Mouse (Mus musculus): Measurements from ENCODE around the gene Eif1. TPM values are rescaled to one million over a fixed set of nuclear protein-coding genes. Genes with fewer than 3 reads are reported as not detected.

Eif1 gene
- polyA plus RNA-seq, 1 experiment from 2014 or later, result 1,744 TPM

DNA sequence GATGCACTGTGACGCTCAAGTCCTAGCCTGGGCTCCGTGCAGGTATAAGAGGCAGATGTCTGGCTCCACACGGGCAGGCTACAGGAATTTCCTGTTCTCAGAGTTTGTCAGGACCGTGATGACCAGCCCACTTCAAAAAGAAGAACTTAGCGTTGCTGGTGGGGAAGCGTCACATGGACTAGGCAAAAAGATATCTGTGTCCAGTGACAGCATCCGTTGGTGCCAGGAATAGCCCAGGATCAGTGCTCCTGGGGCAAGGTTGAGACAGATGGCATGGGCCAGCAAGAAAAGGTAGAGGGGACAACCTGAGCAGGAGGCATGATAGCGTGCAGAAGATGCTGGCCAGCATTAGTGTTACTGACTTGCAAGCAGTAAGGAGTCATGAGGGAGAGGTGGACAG lies 50.1 kb downstream of the Eif1 start:
- Histone ChIP-seq H3K36me3 (ENCODE audit: control insufficient read depth, insufficient read depth, low read length) (peaks cover 41% of the 10 kb centered on the region), H3K4me2 (replicated peaks; ENCODE audit: low read depth, low read length) (no peak overlapping the region), H3K9me3 (ENCODE audit: control insufficient read depth, low read length) (no peaks in the 10 kb centered on the region), H3K4me3 (ENCODE audit: low read length) (no peak overlapping the region), H3K27me3 (ENCODE audit: control insufficient read depth, insufficient read depth, low read length) (no peaks in the 10 kb centered on the region), H3K9ac (ENCODE audit: low read depth, low read length) (no peak overlapping the region), H3K27ac (ENCODE audit: low read depth, low read length) (no peak overlapping the region), H3K4me1 (ENCODE audit: control insufficient read depth, insufficient read depth, low read length) (no peaks in the 10 kb centered on the region)
- 71% methylated on average over 8 of the region's 8 CpGs for WGBS
- ATAC-seq (ENCODE audit: low FRiP score, low TSS enrichment), result no peak

Other genes starting within 250 kb of the Eif1 start
- gene Krt32, start 231.7 kb upstream of the Eif1 start, polyA plus RNA-seq (2014; fragmentation: Nextera tagmentation; extraction: Ambion mirVana), result not detected in 2 replicates
- not detected in 2 replicates for gene Krt35, start 223.6 kb upstream of the Eif1 start, polyA plus RNA-seq (2014; fragmentation: Nextera tagmentation; extraction: Ambion mirVana)
- 1.4 and 1.5 TPM in 2 replicates for gene Krt36, start 214.3 kb upstream of the Eif1 start, polyA plus RNA-seq (2014; fragmentation: Nextera tagmentation; extraction: Ambion mirVana)
- gene Krt13, start 198.3 kb upstream of the Eif1 start, polyA plus RNA-seq (2014; fragmentation: Nextera tagmentation; extraction: Ambion mirVana), result not detected in 2 replicates
- gene Krt15, start 184.0 kb upstream of the Eif1 start, polyA plus RNA-seq (2014; fragmentation: Nextera tagmentation; extraction: Ambion mirVana), result 0.96 and 1.2 TPM in 2 replicates
- 24.2 and 31.4 TPM in 2 replicates for gene Krt19, start 171.2 kb upstream of the Eif1 start, polyA plus RNA-seq (2014; fragmentation: Nextera tagmentation; extraction: Ambion mirVana)
- not detected in 2 replicates for gene Krt9, start 126.6 kb upstream of the Eif1 start, polyA plus RNA-seq (2014; fragmentation: Nextera tagmentation; extraction: Ambion mirVana)
- gene Krt14, start 112.3 kb upstream of the Eif1 start, polyA plus RNA-seq (2014; fragmentation: Nextera tagmentation; extraction: Ambion mirVana), result not detected in 2 replicates
- not detected in 2 replicates for gene Krt16, start 71.0 kb upstream of the Eif1 start, polyA plus RNA-seq (2014; fragmentation: Nextera tagmentation; extraction: Ambion mirVana)
- gene Krt17, start 58.9 kb upstream of the Eif1 start, polyA plus RNA-seq (2014; fragmentation: Nextera tagmentation; extraction: Ambion mirVana), result 0.13 and 0.14 TPM in 2 replicates
- not detected in 2 replicates for gene Krt42, start 50.0 kb upstream of the Eif1 start, polyA plus RNA-seq (2014; fragmentation: Nextera tagmentation; extraction: Ambion mirVana)
- not detected in 2 replicates for gene Gast, start 14.5 kb downstream of the Eif1 start, polyA plus RNA-seq (2014; fragmentation: Nextera tagmentation; extraction: Ambion mirVana)
- gene Hap1, start 36.2 kb downstream of the Eif1 start, polyA plus RNA-seq (2014; fragmentation: Nextera tagmentation; extraction: Ambion mirVana), result 6.0 and 6.3 TPM in 2 replicates
- gene Jup, start 77.9 kb downstream of the Eif1 start, polyA plus RNA-seq (2014; fragmentation: Nextera tagmentation; extraction: Ambion mirVana), result 66.8 and 84.7 TPM in 2 replicates
- gene P3h4, start 95.0 kb downstream of the Eif1 start, polyA plus RNA-seq (2014; fragmentation: Nextera tagmentation; extraction: Ambion mirVana), result 59.7 and 63.3 TPM in 2 replicates
- 75.4 and 113 TPM in 2 replicates for gene Fkbp10, start 95.8 kb downstream of the Eif1 start, polyA plus RNA-seq (2014; fragmentation: Nextera tagmentation; extraction: Ambion mirVana)
- gene Nt5c3b, start 121.9 kb downstream of the Eif1 start, polyA plus RNA-seq (2014; fragmentation: Nextera tagmentation; extraction: Ambion mirVana), result 100 and 112 TPM in 2 replicates
- gene Klhl10, start 122.0 kb downstream of the Eif1 start, polyA plus RNA-seq (2014; fragmentation: Nextera tagmentation; extraction: Ambion mirVana), result 0.61 and 0.68 TPM in 2 replicates
- gene Klhl11, start 152.9 kb downstream of the Eif1 start, polyA plus RNA-seq (2014; fragmentation: Nextera tagmentation; extraction: Ambion mirVana), result 8.5 and 12.3 TPM in 2 replicates
- 70.1 and 158 TPM in 2 replicates for gene Acly, start 208.1 kb downstream of the Eif1 start, polyA plus RNA-seq (2014; fragmentation: Nextera tagmentation; extraction: Ambion mirVana)
- gene Ttc25, start 225.7 kb downstream of the Eif1 start, polyA plus RNA-seq (2014; fragmentation: Nextera tagmentation; extraction: Ambion mirVana), result 0.58 and 0.77 TPM in 2 replicates